Mouse (Mus musculus) layer of hippocampus, adult 18-20 months (tissue): Measurements from ENCODE around the gene Cacybp. TPM values are rescaled to one million over a fixed set of nuclear protein-coding genes. Genes with fewer than 3 reads are reported as not detected.

Experiments used
- DNase-seq, 2 experiments: peaks; one replicate each; pipeline ENCODE4 v3.0.0; 2022; ENCODE audit warnings: low spot score in 2 of 2
- long read RNA-seq: library from polyadenylated mRNA; stranded (forward); transcript quantifications from one replicate; pipeline ENCODE4 v2.0.0, GENCODE M21; 2021
- total RNA-seq, 2 experiments: library from RNA; stranded (reverse); gene quantifications; 2 replicates each; pipeline ENCODE4 v1.2.3; 2021

Cacybp gene
- 10 to 100 TPM; 88.5 to 95.7 TPM for total RNA-seq
- long read RNA-seq, transcript Cacybp-201 (6 exons, 2,098 nt) = major isoform, 131 of 139 reads
- long read RNA-seq, partial matches to known transcripts = 1 of 139 reads
- long read RNA-seq, other reads (novel, unspliced or antisense) = 7 of 139 reads

GRCm38 (mm10) chr1:160212703-160213669 lies at the start of gene Cacybp:
Gene Cacybp, minus strand, starts transcription at chr1:160212875.
- peak; percentile 100 for DNase-seq

DNA sequence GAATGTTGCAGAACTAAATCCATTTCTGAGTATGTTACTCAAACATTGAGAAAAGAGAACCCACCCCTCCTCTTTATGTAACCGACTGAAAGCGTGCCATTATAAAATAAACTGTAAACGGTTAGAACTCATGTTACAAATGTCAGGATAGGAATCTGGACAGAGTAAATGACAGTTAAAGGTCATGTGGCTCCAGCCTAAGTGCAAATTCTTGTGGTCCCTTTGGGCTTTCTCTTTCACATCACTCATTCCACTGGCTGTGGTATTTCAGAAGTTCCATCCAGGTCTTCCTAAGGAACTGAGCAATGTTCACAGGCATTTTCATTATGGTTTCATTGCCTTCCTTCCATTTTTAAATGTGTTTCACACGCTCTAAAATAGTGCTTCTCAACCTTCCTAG lies 49.7 kb upstream of the Cacybp start:
- DNase-seq = no peak

DNA sequence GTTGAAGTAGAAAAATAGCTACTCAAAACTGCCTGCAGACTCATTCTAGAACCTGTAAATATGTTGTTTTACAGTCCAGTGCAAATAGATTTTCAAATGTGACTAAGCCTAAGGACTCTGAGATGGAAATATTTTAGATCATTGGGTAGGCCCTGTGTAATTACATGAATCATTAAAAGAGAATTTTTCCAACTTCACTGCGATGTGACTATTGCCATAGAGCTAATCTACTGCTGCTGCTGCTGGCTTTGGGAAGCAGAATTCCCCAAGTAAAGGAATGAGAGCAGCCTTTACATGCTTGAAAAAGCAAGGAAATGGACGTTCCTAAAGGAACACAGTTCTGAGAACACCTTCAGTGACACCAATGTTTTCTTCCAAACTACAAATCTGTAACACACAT lies 49.2 kb upstream of the Cacybp start:
- no peak for DNase-seq

DNA sequence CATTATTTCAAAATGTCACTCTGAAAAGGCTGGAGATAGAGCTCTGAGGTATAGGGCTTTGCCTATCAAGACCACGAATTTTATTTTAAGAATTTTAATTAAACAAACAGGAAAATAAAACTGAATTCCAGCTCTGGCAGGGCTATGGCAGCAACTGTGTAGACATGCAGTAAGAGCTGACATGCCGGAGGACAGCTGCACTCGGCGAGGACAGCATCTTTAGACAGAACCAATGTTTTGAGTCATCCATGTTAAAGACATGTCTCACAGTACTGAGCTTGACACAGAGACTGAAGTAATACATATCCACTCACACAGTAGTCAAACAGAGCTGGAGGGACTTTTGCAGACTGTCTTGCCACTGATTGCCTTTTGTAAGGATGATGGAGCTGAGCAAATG lies 47.9 kb upstream of the Cacybp start:
- no peak for DNase-seq

DNA sequence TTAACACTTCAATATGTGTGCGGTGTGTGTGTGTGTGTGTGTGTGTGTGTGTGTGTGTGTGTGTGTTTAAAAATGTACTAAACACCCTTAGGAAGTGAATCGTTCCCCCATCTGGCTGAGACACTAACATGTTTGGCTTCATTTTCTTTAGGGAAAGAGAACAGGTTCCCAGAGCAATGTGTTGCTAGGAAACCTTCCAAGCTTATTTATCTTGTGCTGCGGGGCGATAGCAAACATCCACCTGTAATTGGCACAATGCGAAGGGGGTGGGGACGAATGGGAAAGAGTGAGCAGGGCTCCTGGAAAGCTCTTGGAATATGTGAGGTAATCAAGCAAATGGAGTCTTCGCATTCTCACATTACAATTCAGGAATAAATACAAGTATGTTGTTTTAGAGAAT lies 47.2 kb upstream of the Cacybp start:
- no peak for DNase-seq

GRCm38 (mm10) chr1:160253108-160253507 lies 40.4 kb upstream of the Cacybp start:
- no peak for DNase-seq

DNA sequence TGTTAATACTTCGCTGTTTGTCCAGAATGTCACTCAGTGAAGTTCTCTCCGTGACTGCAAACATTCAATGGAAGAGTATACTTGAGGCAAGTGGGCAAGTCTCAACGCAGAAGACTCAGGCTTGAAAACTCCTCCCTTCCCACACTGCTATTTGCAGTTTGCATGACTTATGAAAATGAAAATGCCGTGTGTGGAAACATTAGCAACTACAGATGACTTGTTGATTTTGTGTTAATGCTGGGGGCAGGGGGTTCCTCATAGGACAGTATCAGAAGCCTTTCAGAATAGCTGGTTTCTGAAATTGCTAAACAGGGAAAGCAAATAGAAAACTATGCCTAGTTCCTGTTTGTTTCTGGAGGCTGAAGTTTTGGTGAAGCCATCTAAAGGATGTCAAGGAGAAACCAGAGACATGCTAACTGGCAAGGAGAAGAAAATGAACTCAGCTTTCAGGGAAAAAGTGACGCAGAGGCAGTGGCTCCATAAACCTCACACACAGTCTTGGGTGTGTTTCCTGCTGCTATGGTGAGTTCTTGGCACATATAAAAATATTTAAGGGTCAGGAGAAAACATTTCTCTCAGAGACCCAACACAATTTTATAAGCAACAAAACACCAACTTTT lies 38.8 kb upstream of the Cacybp start:
- no peak for DNase-seq

GRCm38 (mm10) chr1:160250782-160251181 lies 38.1 kb upstream of the Cacybp start:
- peak in 1 of 2 experiments; percentile 41 for DNase-seq

DNA sequence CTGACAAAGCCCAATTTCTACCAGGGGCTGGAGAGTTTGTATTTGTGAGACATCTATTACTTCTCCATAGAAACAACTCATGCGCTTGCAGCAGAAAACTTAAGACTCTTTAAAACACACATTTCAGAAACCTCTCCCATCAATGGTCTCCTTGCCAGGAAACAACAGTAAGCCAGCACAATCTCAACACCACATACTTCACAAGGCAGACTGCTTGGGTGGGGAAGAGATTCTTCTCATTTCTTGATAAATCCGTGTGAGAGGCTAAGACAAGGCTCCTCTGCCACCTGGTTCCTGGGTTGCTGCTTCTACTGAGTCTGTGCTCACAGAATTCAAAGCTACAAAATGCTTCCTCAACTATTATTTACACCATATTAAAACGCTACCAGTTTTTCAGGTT lies 37.1 kb upstream of the Cacybp start:
- DNase-seq = no peak

GRCm38 (mm10) chr1:160247473-160247872 lies 34.8 kb upstream of the Cacybp start:
- DNase-seq = no peak

DNA sequence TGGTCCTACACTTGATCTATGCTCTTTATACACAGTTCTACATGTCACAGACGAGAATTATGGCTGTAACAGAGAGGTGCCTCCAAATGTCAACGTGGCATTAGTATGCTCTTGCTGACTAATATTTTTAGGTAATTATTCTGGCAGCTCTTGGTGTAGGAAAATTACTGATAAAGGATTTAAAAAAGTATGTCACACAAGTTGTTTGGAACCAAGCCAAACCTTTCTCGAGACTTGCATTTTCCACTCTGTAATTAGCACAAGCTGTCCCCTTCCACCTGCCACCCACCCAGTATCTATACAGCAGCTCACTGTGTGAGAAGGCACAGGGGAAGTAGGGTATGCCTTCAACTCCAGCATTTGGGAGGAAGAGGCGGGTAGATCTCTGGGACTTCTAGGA lies 34.2 kb upstream of the Cacybp start:
- peak; percentile 30 to 63 for DNase-seq

- DNase-seq = no peak
Observed at GRCm38 (mm10) chr1:160245954-160246353, 33.3 kb upstream of the Cacybp start.

- DNase-seq = no peak
Observed at GRCm38 (mm10) chr1:160244689-160245088, 32.0 kb upstream of the Cacybp start.

- no peak for DNase-seq
Observed at GRCm38 (mm10) chr1:160240091-160240490, 27.4 kb upstream of the Cacybp start.

- no peak for DNase-seq
Observed at GRCm38 (mm10) chr1:160238852-160239443, 26.3 kb upstream of the Cacybp start.

- DNase-seq = no peak
Observed at GRCm38 (mm10) chr1:160237981-160238380, 25.3 kb upstream of the Cacybp start.

DNA sequence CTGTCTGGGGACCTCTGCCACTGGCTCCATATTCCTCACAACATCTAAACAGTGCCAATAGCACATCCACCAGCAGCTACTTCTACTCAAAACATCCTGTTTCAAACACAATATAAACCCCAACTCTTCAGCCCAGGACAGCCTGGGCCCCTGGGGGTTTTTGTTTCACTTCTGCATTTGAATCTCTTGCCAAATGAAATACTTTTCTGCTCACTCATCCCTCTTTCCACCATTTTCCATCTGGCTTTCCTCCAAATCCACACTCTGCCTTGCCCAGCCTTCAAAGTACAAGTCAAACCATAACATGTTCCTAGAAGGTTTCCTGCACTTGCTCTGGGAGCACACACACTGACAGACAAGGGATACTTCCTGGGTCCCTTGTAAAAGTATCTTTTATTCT lies 21.2 kb upstream of the Cacybp start:
- no peak for DNase-seq

DNA sequence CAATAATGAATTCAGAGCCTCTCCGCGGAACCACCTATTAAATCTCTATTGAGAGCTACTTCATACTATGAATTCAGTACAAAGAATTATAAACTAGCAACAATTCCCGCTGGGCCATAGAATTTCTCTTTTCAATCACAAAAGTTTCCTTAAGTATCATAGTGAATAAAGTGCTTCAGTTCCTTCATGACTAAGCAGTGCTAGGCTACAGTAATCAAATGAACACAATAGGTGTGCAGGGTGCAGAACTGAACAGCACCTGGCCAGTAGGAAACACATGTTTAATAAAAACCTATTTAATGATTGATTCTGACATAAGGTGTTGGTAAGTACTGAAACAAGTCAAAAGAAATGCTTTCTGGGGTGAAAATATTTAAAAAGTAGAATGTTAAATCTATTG lies 19.4 kb upstream of the Cacybp start:
- no peak for DNase-seq

GRCm38 (mm10) chr1:160231013-160231412 lies 18.3 kb upstream of the Cacybp start:
- DNase-seq = peak in 1 of 2 experiments; percentile 77

GRCm38 (mm10) chr1:160227850-160228249 lies 15.2 kb upstream of the Cacybp start:
- no peak for DNase-seq

- DNase-seq = no peak
Observed at GRCm38 (mm10) chr1:160227196-160227595, 14.5 kb upstream of the Cacybp start.

- DNase-seq = no peak
Observed at GRCm38 (mm10) chr1:160224093-160224492, 11.4 kb upstream of the Cacybp start.
